Mouse (Mus musculus) heart, adult 2 months (tissue): ENCODE measurements around the gene Ppcs.

ENCODE experiments used
- CTCF ChIP-seq: fragments of 200-600 bp; IDR thresholded peaks from 2 replicates; pipeline ENCODE4 v1.8.1; 2022; ENCODE audit warnings: antibody characterized with exemption, mild to moderate bottlenecking, moderate library complexity
- EP300 ChIP-seq: fragments of 200-500 bp; IDR thresholded peaks from 2 replicates; pipeline ENCODE4 v1.6.1; 2011; ENCODE audit warnings: low read depth, low read length, control low read depth; ENCODE audit not compliant: insufficient read depth
- POLR2A ChIP-seq: fragments of 200-500 bp; IDR thresholded peaks from 2 replicates; pipeline ENCODE4 v1.6.1; 2011; ENCODE audit warnings: mild to moderate bottlenecking, low read depth, low read length, control low read depth; ENCODE audit not compliant: insufficient read depth

- TF ChIP-seq CTCF: no peak
- no peak for TF ChIP-seq EP300
- no peak for TF ChIP-seq POLR2A
These were observed 40.2 kb upstream of the Ppcs start for GRCm38 (mm10) chr4:119462457-119462856.
